In genomic region chr14:30039413-30039812, GRCm38 (mm10) we compare ENCODE assay signal across 22 mouse cellular contexts. TPM values are rescaled to one million over a fixed set of nuclear protein-coding genes. Genes with fewer than 3 reads are reported as not detected.
DNase-seq lines count a peak whose midpoint lies in the region; ATAC-seq and TF ChIP-seq lines count a peak whose summit lies in the region.
"Had no signal": no experiment of that assay in that cellular context is flagged by ENCODE, and none has a peak within 500 bp of the region (broad histone marks: within the 10 kb centered on the region; RNA-seq: fewer than 3 reads in every experiment).

No protein-coding gene starts in this region.

- H3K4me1 ChIP-seq in lung, embryonic 14.5 days (ENCODE audit: insufficient read depth), result no peaks in the 10 kb centered on the region
- H3K4me1 ChIP-seq in lung, embryonic 16.5 days (replicated peaks; ENCODE audit: control insufficient read depth, insufficient read depth, low read length), result no peaks in the 10 kb centered on the region; the same call in 1 of the 2 replicates
- no peaks in the 10 kb centered on the region for H3K4me1 ChIP-seq in lung, postnatal 0 days (ENCODE audit: insufficient read depth, low read depth, low read length)

- no peak overlapping the region for H3K9ac ChIP-seq in lung, embryonic 14.5 days
- H3K9ac ChIP-seq in lung, embryonic 16.5 days (ENCODE audit: low read length), result no peak overlapping the region
- no peak overlapping the region for H3K9ac ChIP-seq in lung, postnatal 0 days (replicated peaks; ENCODE audit: low read depth)

- H3K4me3 ChIP-seq in lung, embryonic 14.5 days (ENCODE audit: low read depth, low read length), result no peak overlapping the region
- no peak overlapping the region for H3K4me3 ChIP-seq in lung, embryonic 16.5 days (ENCODE audit: low read length)
- H3K4me3 ChIP-seq in lung, postnatal 0 days (ENCODE audit: low read depth, low read length), result no peak overlapping the region

- peak; percentile 15 for DNase-seq in lung, embryonic 14.5 days
- DNase-seq in lung, postnatal 14 days, result no peak
- no peak for DNase-seq in lung, postnatal 10 days
- DNase-seq in lung, postnatal 0 days (ENCODE audit: low spot score), result peak; percentile 6
- DNase-seq in lung, postnatal 25 days (ENCODE audit: low spot score), result no peak
- DNase-seq: adrenal gland, adult 2 months; adrenal gland, adult 8-10 months; adrenal gland, postnatal 10 days; adrenal gland, postnatal 14 days; adrenal gland, postnatal 25 days; adrenal gland, postnatal 36 days; B cell, adult 2 months; cerebellum, adult 11 months; cerebellum, adult 11-12 months; cerebellum, adult 18-20 months had no signal

- H3K27ac ChIP-seq in lung, embryonic 14.5 days (ENCODE audit: low read depth), result no peak overlapping the region
- H3K27ac ChIP-seq in lung, embryonic 16.5 days (ENCODE audit: low read length), result peak overlapping the region; percentile 23; the same call in 1 of the 2 replicates
- H3K27ac ChIP-seq in lung, postnatal 0 days (ENCODE audit: low read length), result no peak overlapping the region

- H3K9me3 ChIP-seq in lung, embryonic 14.5 days (ENCODE audit: low read depth, low read length), result no peaks in the 10 kb centered on the region
- no peaks in the 10 kb centered on the region for H3K9me3 ChIP-seq in lung, embryonic 16.5 days (ENCODE audit: control insufficient read depth, low read length)
- no peaks in the 10 kb centered on the region for H3K9me3 ChIP-seq in lung, postnatal 0 days (ENCODE audit: low read length)
- H3K9me3 ChIP-seq: G1E had no signal

- peaks cover 13% of the 10 kb centered on the region; the same call in 1 of the 2 replicates for H3K36me3 ChIP-seq in lung, embryonic 14.5 days (ENCODE audit: insufficient read depth)
- no peaks in the 10 kb centered on the region; the same call in 1 of the 2 replicates for H3K36me3 ChIP-seq in lung, embryonic 16.5 days (ENCODE audit: control insufficient read depth, insufficient read depth, low read length)
- H3K36me3 ChIP-seq in lung, postnatal 0 days (ENCODE audit: insufficient read depth, low read length), result no peaks in the 10 kb centered on the region
- H3K36me3 ChIP-seq: G1E had no signal

- no peak for TF ChIP-seq EP300 in lung, postnatal 0 days (IDR thresholded peaks at IDR 0.05)

- 50% methylated on average over 4 of the region's 4 CpGs for WGBS in lung, embryonic 14.5 days
- 46% methylated on average over 4 of the region's 4 CpGs for WGBS in lung, embryonic 16.5 days
- WGBS in lung, postnatal 0 days, result 39% methylated on average over 4 of the region's 4 CpGs

- peak; percentile 59; the same call in 1 of the 2 replicates for ATAC-seq in lung, embryonic 14.5 days (ENCODE audit: insufficient read depth)
- ATAC-seq in lung, embryonic 16.5 days (ENCODE audit: low read depth), result peak; percentile 75
- ATAC-seq in lung, postnatal 0 days, result peak; percentile 34
- ATAC-seq: activated CD4-positive, CD25-positive, alpha-beta regulatory T cell, adult 4 months; CD4-positive, CD25-positive, alpha-beta regulatory T cell, adult 4 months; Patski had no signal

- H3K27me3 ChIP-seq in lung, embryonic 14.5 days (ENCODE audit: insufficient read depth, low read length), result no peaks in the 10 kb centered on the region
- no peaks in the 10 kb centered on the region for H3K27me3 ChIP-seq in lung, embryonic 16.5 days (ENCODE audit: control insufficient read depth, insufficient read depth, low read depth, low read length)
- H3K27me3 ChIP-seq in lung, postnatal 0 days (replicated peaks; ENCODE audit: insufficient read depth, low read length), result no peaks in the 10 kb centered on the region
- H3K27me3 ChIP-seq: CH12.LX, Patski had no signal

- TF ChIP-seq CTCF in lung, embryonic 14.5 days (IDR thresholded peaks at IDR 0.05; ENCODE audit: low read depth), result no peak
- TF ChIP-seq CTCF in lung, postnatal 0 days (IDR thresholded peaks at IDR 0.05), result no peak

- H3K4me2 ChIP-seq in lung, embryonic 14.5 days, result no peak overlapping the region
- no peak overlapping the region for H3K4me2 ChIP-seq in lung, embryonic 16.5 days (ENCODE audit: low read depth, low read length)
- no peak overlapping the region for H3K4me2 ChIP-seq in lung, postnatal 0 days (replicated peaks; ENCODE audit: low read depth, low read length)

RNA-seq across cellular contexts. Expression of gene Chdh, which starts 30.6 kb away (rescaled TPM):
- polyA plus RNA-seq in lung, embryonic 14.5 days (2014; fragmentation: Nextera tagmentation; extraction: Ambion mirVana), result 0.78 and 1.1 TPM in 2 replicates
- polyA plus RNA-seq in lung, embryonic 16.5 days (2015; fragmentation: Nextera tagmentation; extraction: Ambion mirVana), result 1.9 TPM in 2 replicates
- polyA plus RNA-seq in lung, postnatal 0 days (2015; fragmentation: Nextera tagmentation; extraction: Ambion mirVana), result 0.80 and 1.5 TPM in 2 replicates
- polyA plus RNA-seq: C2C12, G1E had no signal

RNA-seq across cellular contexts. Expression of gene Il17rb, which starts 30.7 kb away (rescaled TPM):
- 1.3 TPM in 2 replicates for polyA plus RNA-seq in lung, embryonic 14.5 days (2014; fragmentation: Nextera tagmentation; extraction: Ambion mirVana)
- 0.92 and 1.1 TPM in 2 replicates for polyA plus RNA-seq in lung, embryonic 16.5 days (2015; fragmentation: Nextera tagmentation; extraction: Ambion mirVana)
- 0.11 and 0.31 TPM in 2 replicates for polyA plus RNA-seq in lung, postnatal 0 days (2015; fragmentation: Nextera tagmentation; extraction: Ambion mirVana)
- polyA plus RNA-seq: G1E had no signal

Comparison
In these comparisons a context has a peak if more than half of its experiments do, and no peak if none do; other contexts are left out.
1. DNase-seq: peak in lung, embryonic 14.5 days (single experiment) and lung, postnatal 0 days (single experiment); none in lung, postnatal 14 days (single experiment), lung, postnatal 10 days (single experiment) and lung, postnatal 25 days (single experiment).
2. Peak in every context shown above with its lines, with median percentiles within 50 percentile points of each other: ATAC-seq.